Mouse (Mus musculus) MEL (cell line): ENCODE data around the gene Pip4k2b. TPM values are rescaled to one million over a fixed set of nuclear protein-coding genes. Genes with fewer than 3 reads are reported as not detected.
A peak's percentile ranks its signal among the peaks of the same experiment; 100 is the strongest.

Experiments used
- DNase-seq: peaks from one replicate; pipeline ENCODE4 v3.0.0; 2011; ENCODE audit warnings: low read depth, low spot score
- H3K27ac ChIP-seq: 2 replicates; pipeline ENCODE4 v1.5.1; 2012; ENCODE audit warnings: low read depth, mild to moderate bottlenecking, control low read depth, low read length, moderate library complexity; ENCODE audit not compliant: control insufficient read depth
- H3K27me3 ChIP-seq, 2 experiments: fragments of 150-350 bp in 1 of 2; sonication (generic) in 1 of 2; 2 replicates each; pipeline ENCODE4 v1.6.1; 2012; ENCODE audit warnings: low read length in 2 of 2, mild to moderate bottlenecking in 2 of 2, improper control_type of control experiment in 1 of 2, moderate library complexity in 1 of 2; ENCODE audit not compliant: insufficient read depth in 2 of 2, control insufficient read depth in 1 of 2
- H3K36me3 ChIP-seq, 2 experiments: 2 replicates each; pipeline ENCODE4 v1.6.1; 2012 to 2014; ENCODE audit warnings: low read length in 2 of 2, improper control_type of control experiment in 1 of 2, inconsistent platforms in 1 of 2, mild to moderate bottlenecking in 1 of 2; ENCODE audit not compliant: insufficient read depth in 2 of 2, control insufficient read depth in 1 of 2
- H3K4me1 ChIP-seq, 2 experiments: fragments of 150-350 bp in 1 of 2; sonication (generic) in 1 of 2; 2 replicates each; pipeline ENCODE4 v1.6.1; 2012; ENCODE audit warnings: low read length in 2 of 2, improper control_type of control experiment in 1 of 2, mild to moderate bottlenecking in 1 of 2; ENCODE audit not compliant: insufficient read depth in 2 of 2, control insufficient read depth in 1 of 2
- H3K4me3 ChIP-seq, 2 experiments: fragments of 150-350 bp in 1 of 2; sonication (generic) in 1 of 2; 2 replicates each; pipeline ENCODE4 v1.5.1; 2012; ENCODE audit warnings: low read depth in 2 of 2, low read length in 2 of 2, mild to moderate bottlenecking in 2 of 2, moderate library complexity in 2 of 2, control low read depth in 1 of 2, improper control_type of control experiment in 1 of 2; ENCODE audit not compliant: control insufficient read depth in 1 of 2, insufficient read depth in 1 of 2
- H3K79me2 ChIP-seq: 2 replicates; pipeline ENCODE4 v1.6.1; 2012; ENCODE audit warnings: mild to moderate bottlenecking, low read length, moderate library complexity; ENCODE audit not compliant: control insufficient read depth, poor library complexity, insufficient read depth
- H3K9ac ChIP-seq: 2 replicates; pipeline ENCODE4 v1.6.1; 2012; ENCODE audit warnings: low read depth, mild to moderate bottlenecking, control low read depth, low read length, moderate library complexity; ENCODE audit not compliant: control insufficient read depth, poor library complexity, severe bottlenecking
- H3K9me3 ChIP-seq: fragments of 150-350 bp; sonication (generic); replicated peaks from 2 replicates; pipeline ENCODE4 v1.6.1; 2012; ENCODE audit warnings: mild to moderate bottlenecking, low read length, improper control_type of control experiment, moderate library complexity; ENCODE audit not compliant: insufficient read depth
- BHLHE40 ChIP-seq: IDR thresholded peaks from 2 replicates; pipeline ENCODE4 v1.6.1; 2012; ENCODE audit warnings: low read depth, mild to moderate bottlenecking, inconsistent platforms, low read length, improper control_type of control experiment, borderline replicate concordance
- CHD2 ChIP-seq: IDR thresholded peaks from 2 replicates; pipeline ENCODE4 v1.6.1; 2011; ENCODE audit warnings: low read length, improper control_type of control experiment
- CTCF ChIP-seq, 3 experiments: IDR thresholded peaks in 2 of 3; conservative IDR thresholded peaks in 1 of 3; 2 replicates each; pipeline ENCODE4 v1.5.1; 2011 to 2012; ENCODE audit warnings: low read length in 3 of 3, low read depth in 2 of 3, mild to moderate bottlenecking in 2 of 3, improper control_type of control experiment in 1 of 3, inconsistent platforms in 1 of 3, mixed read lengths in 1 of 3, moderate library complexity in 1 of 3; ENCODE audit not compliant: control insufficient read depth in 1 of 3, insufficient read depth in 1 of 3, poor library complexity in 1 of 3, severe bottlenecking in 1 of 3
- E2F4 ChIP-seq: IDR thresholded peaks from 2 replicates; pipeline ENCODE4 v1.6.1; 2011; ENCODE audit warnings: low read depth, low read length, improper control_type of control experiment, borderline replicate concordance
- ELF1 ChIP-seq: IDR thresholded peaks from 2 replicates; pipeline ENCODE4 v1.6.1; 2014; ENCODE audit warnings: low read depth, mild to moderate bottlenecking, inconsistent platforms, low read length, improper control_type of control experiment, moderate library complexity
- EP300 ChIP-seq, 2 experiments: IDR thresholded peaks; 2 replicates each; pipeline ENCODE4 v1.6.1; 2011; ENCODE audit warnings: improper control_type of control experiment in 2 of 2, low read length in 2 of 2, low read depth in 1 of 2, mild to moderate bottlenecking in 1 of 2
- ETS1 ChIP-seq: IDR thresholded peaks from 2 replicates; pipeline ENCODE4 v1.6.1; 2012; ENCODE audit warnings: low read depth, mild to moderate bottlenecking, inconsistent platforms, low read length, improper control_type of control experiment, moderate library complexity
- GATA1 ChIP-seq: IDR thresholded peaks from 2 replicates; pipeline ENCODE4 v1.6.1; 2011; ENCODE audit warnings: low read depth, low read length, improper control_type of control experiment
- HCFC1 ChIP-seq: IDR thresholded peaks from 2 replicates; pipeline ENCODE4 v1.6.1; 2012; ENCODE audit warnings: low read depth, mild to moderate bottlenecking, inconsistent platforms, low read length, improper control_type of control experiment, moderate library complexity
- JUND ChIP-seq: IDR thresholded peaks from 2 replicates; pipeline ENCODE4 v1.6.1; 2011; ENCODE audit warnings: low read depth, mild to moderate bottlenecking, improper control_type of control experiment, low read length
- KAT2A ChIP-seq: conservative IDR thresholded peaks from 2 replicates; pipeline ENCODE4 v1.6.1; 2012; ENCODE audit warnings: low read depth, low read length, improper control_type of control experiment, inconsistent platforms
- MAFK ChIP-seq: IDR thresholded peaks from 2 replicates; pipeline ENCODE4 v1.6.1; 2011; ENCODE audit warnings: low read depth, mild to moderate bottlenecking, low read length, improper control_type of control experiment, borderline replicate concordance
- MAX ChIP-seq: IDR thresholded peaks from 2 replicates; pipeline ENCODE4 v1.6.1; 2011; ENCODE audit warnings: low read length, improper control_type of control experiment
- MXI1 ChIP-seq: IDR thresholded peaks from 2 replicates; pipeline ENCODE4 v1.6.1; 2011; ENCODE audit warnings: mild to moderate bottlenecking, low read depth, low read length, improper control_type of control experiment
- MYB ChIP-seq: IDR thresholded peaks from 2 replicates; pipeline ENCODE4 v1.6.1; 2011; ENCODE audit warnings: mild to moderate bottlenecking, low read depth, low read length, improper control_type of control experiment
- MYC ChIP-seq: IDR thresholded peaks from 2 replicates; pipeline ENCODE4 v1.6.1; 2011; ENCODE audit warnings: low read depth, mild to moderate bottlenecking, low read length, improper control_type of control experiment, moderate library complexity
- NELFE ChIP-seq: IDR thresholded peaks from 2 replicates; pipeline ENCODE4 v1.6.1; 2011; ENCODE audit warnings: low read depth, low read length, improper control_type of control experiment
- NRF1 ChIP-seq: IDR thresholded peaks from 2 replicates; pipeline ENCODE4 v1.6.1; 2014; ENCODE audit warnings: low read depth, mild to moderate bottlenecking, inconsistent platforms, low read length, improper control_type of control experiment, moderate library complexity; ENCODE audit not compliant: poor library complexity, insufficient read depth, severe bottlenecking
- POLR2A ChIP-seq, 2 experiments: IDR thresholded peaks; 2 replicates each; pipeline ENCODE4 v1.6.1; 2011 to 2012; ENCODE audit warnings: low read length in 2 of 2, mild to moderate bottlenecking in 2 of 2, control low read depth in 1 of 2, improper control_type of control experiment in 1 of 2, low read depth in 1 of 2, moderate library complexity in 1 of 2; ENCODE audit not compliant: control insufficient read depth in 1 of 2, insufficient read depth in 1 of 2, poor library complexity in 1 of 2
- RAD21 ChIP-seq: IDR thresholded peaks from 2 replicates; pipeline ENCODE4 v1.6.1; 2011; ENCODE audit warnings: mild to moderate bottlenecking, low read depth, low read length, improper control_type of control experiment
- RCOR1 ChIP-seq: IDR thresholded peaks from 2 replicates; pipeline ENCODE4 v1.6.1; 2012; ENCODE audit warnings: low read depth, mild to moderate bottlenecking, inconsistent platforms, low read length, improper control_type of control experiment
- SIN3A ChIP-seq: IDR thresholded peaks from 2 replicates; pipeline ENCODE4 v1.6.1; 2012; ENCODE audit warnings: low read length, improper control_type of control experiment, inconsistent platforms
- SMC3 ChIP-seq: IDR thresholded peaks from 2 replicates; pipeline ENCODE4 v1.6.1; 2011; ENCODE audit warnings: low read depth, low read length, improper control_type of control experiment
- TAL1 ChIP-seq: IDR thresholded peaks from 2 replicates; pipeline ENCODE4 v1.6.1; 2012; ENCODE audit warnings: mild to moderate bottlenecking, inconsistent platforms, low read length, moderate library complexity, mixed read lengths
- TBP ChIP-seq: IDR thresholded peaks from 2 replicates; pipeline ENCODE4 v1.8.0; 2011; ENCODE audit warnings: low read depth, low read length, improper control_type of control experiment
- TCF12 ChIP-seq: IDR thresholded peaks from 2 replicates; pipeline ENCODE4 v1.6.1; 2014; ENCODE audit warnings: low read depth, mild to moderate bottlenecking, inconsistent platforms, low read length, improper control_type of control experiment, moderate library complexity
- USF1 ChIP-seq: IDR thresholded peaks from 2 replicates; pipeline ENCODE4 v1.6.1; 2014; ENCODE audit warnings: low read depth, mild to moderate bottlenecking, inconsistent platforms, low read length, improper control_type of control experiment, moderate library complexity
- ZC3H11A ChIP-seq: IDR thresholded peaks from 2 replicates; pipeline ENCODE4 v1.6.1; 2012; ENCODE audit warnings: low read depth, mild to moderate bottlenecking, inconsistent platforms, low read length, improper control_type of control experiment
- ZKSCAN1 ChIP-seq: IDR thresholded peaks from 2 replicates; pipeline ENCODE4 v1.6.1; 2012; ENCODE audit warnings: low read depth, mild to moderate bottlenecking, inconsistent platforms, low read length, improper control_type of control experiment, moderate library complexity
- polyA plus RNA-seq, 2 experiments: library from polyadenylated mRNA; stranded (reverse) in 1 of 2; unstranded in 1 of 2; fragments of >175 nt in 1 of 2; fragments of >200 nt in 1 of 2; gene quantifications; 2 replicates each; pipeline versions ENCODE4 v1.2.1 to v1.2.4; 2012; ENCODE audit warnings: low replicate concordance in 2 of 2, low read depth in 1 of 2; ENCODE audit not compliant: insufficient read length in 2 of 2, insufficient read depth in 1 of 2, missing spikeins in 1 of 2
- total RNA-seq: library from RNA; depleted of rRNA; stranded (reverse); fragments of 300-350 nt; gene quantifications from 2 replicates; pipeline ENCODE4 v1.2.3, GENCODE M21; 2012

Gene Pip4k2b
- total and polyA plus RNA-seq, 3 experiments: 40.2 to 57.3 (median 43.4) TPM

GRCm38 (mm10) chr11:97769704-97770103, 25.2 kb upstream of the Pip4k2b start:
- peaks cover 3 to 6% of the 10 kb centered on the region in 2 experiments; a peak in 2 of 4 replicates for H3K4me1 ChIP-seq
- peaks cover 0 to 7% of the 10 kb centered on the region in 2 experiments; a peak in 2 of 4 replicates for H3K36me3 ChIP-seq
- no peak overlapping the region for H3K9ac ChIP-seq
- no peaks in the 10 kb centered on the region for H3K9me3 ChIP-seq
- TF ChIP-seq ELF1 (no peak), MAFK (peak; percentile 81), TBP (peak; percentile 99), NELFE (no peak), CTCF (IDR thresholded peaks at IDR 0.05 in 2 of 3, conservative IDR thresholded peaks at IDR 0.05 in 1 of 3; ENCODE audit: control insufficient read depth in 1 of 3, insufficient read depth in 1 of 3, low read depth in 2 of 3, low read length in 3 of 3, poor library complexity in 1 of 3, severe bottlenecking in 1 of 3) (no peak), ETS1 (no peak)
- no peak overlapping the region for H3K4me3 ChIP-seq
- no peak overlapping the region for H3K27ac ChIP-seq
- DNase-seq: peak; percentile 70
- no peaks in the 10 kb centered on the region for H3K27me3 ChIP-seq
- peaks cover 15% of the 10 kb centered on the region for H3K79me2 ChIP-seq

GRCm38 (mm10) chr11:97766154-97766881, 21.8 kb upstream of the Pip4k2b start, which contains the start of gene Cwc25:
Gene Cwc25, minus strand, starts transcription at chr11:97766556.
- H3K9me3 ChIP-seq: no peaks in the 10 kb centered on the region
- H3K4me3 ChIP-seq: peak within 1 kb of the TSS; percentile 75 to 92
- peak; percentile 100 for DNase-seq
- peak within 1 kb of the TSS; percentile 90 for H3K27ac ChIP-seq
- no peaks in the 10 kb centered on the region for H3K27me3 ChIP-seq
- peaks cover 3 to 6% of the 10 kb centered on the region in 2 experiments; a peak in 2 of 4 replicates for H3K4me1 ChIP-seq
- H3K36me3 ChIP-seq: peaks cover 0 to 7% of the 10 kb centered on the region in 2 experiments
- peak within 1 kb of the TSS; percentile 76 for H3K9ac ChIP-seq
- peaks cover 19% of the 10 kb centered on the region for H3K79me2 ChIP-seq
- peak; percentile 49; the same call in 1 of the 2 replicates for TF ChIP-seq MYB
- TF ChIP-seq CTCF (IDR thresholded peaks at IDR 0.05 in 2 of 3, conservative IDR thresholded peaks at IDR 0.05 in 1 of 3; ENCODE audit: control insufficient read depth in 1 of 3, insufficient read depth in 1 of 3, low read depth in 2 of 3, low read length in 3 of 3, poor library complexity in 1 of 3, severe bottlenecking in 1 of 3): no peak
- TF ChIP-seq TCF12: peak; percentile 59
- peak; percentile 100 for TF ChIP-seq SIN3A
- peak; percentile 54; the same call in 1 of the 2 replicates for TF ChIP-seq MYC
- peak; percentile 77 for TF ChIP-seq E2F4
- peak; percentile 93 for TF ChIP-seq ETS1
- TF ChIP-seq CHD2: no peak
- TF ChIP-seq TAL1: no peak
- TF ChIP-seq SMC3: no peak
- TF ChIP-seq BHLHE40: no peak
- no peak for TF ChIP-seq ZKSCAN1
- peak; percentile 5; the same call in 1 of the 2 replicates for TF ChIP-seq MAFK
- peak; percentile 33; the same call in 1 of the 2 replicates for TF ChIP-seq NRF1
- TF ChIP-seq JUND: 0 out of 2 replicates have a peak, but pooled peaks have one; percentile 77
- TF ChIP-seq POLR2A (IDR thresholded peaks at IDR 0.05; ENCODE audit: control insufficient read depth in 1 of 2, insufficient read depth in 1 of 2, low read depth in 1 of 2, low read length in 2 of 2, poor library complexity in 1 of 2): peak; percentile 81 to 94; a peak in 3 of 4 replicates
- peak; percentile 91 for TF ChIP-seq KAT2A
- peak; percentile 75 for TF ChIP-seq MAX
- TF ChIP-seq RCOR1: no peak; the same call in 1 of the 2 replicates
- peak; percentile 93 for TF ChIP-seq NELFE
- TF ChIP-seq GATA1: no peak
- peak; percentile 90 for TF ChIP-seq USF1
- TF ChIP-seq HCFC1: peak; percentile 98
- TF ChIP-seq MXI1: peak; percentile 93
- no peak for TF ChIP-seq RAD21
- peak in 1 of 2 experiments; percentile 48; a peak in 1 of 4 replicates for TF ChIP-seq EP300 (IDR thresholded peaks at IDR 0.05; ENCODE audit: low read depth in 1 of 2, low read length in 2 of 2)
- peak; percentile 51; the same call in 1 of the 2 replicates for TF ChIP-seq ZC3H11A
